23 mouse cellular contexts compared by ENCODE assay signal in the genomic region with DNA sequence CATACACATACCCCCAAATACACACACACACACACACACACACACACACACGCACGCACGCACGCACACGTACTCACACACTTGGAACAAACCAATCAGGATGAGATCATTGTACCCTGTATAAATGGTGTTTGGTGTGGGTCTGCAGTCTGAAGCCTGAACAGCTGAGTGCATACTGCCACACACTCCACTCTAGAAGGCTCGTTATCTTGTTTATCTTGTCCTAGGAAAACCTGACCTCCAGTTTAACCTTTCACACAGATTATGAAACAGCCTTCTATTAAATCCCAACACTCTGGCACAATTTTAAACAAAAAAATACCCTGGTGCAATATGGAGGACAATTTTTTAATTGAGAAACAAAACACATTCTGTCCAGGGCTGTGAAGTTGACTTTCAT.
A peak's percentile ranks its signal among the peaks of the same experiment; 100 is the strongest.
DNase-seq lines count a peak whose midpoint lies in the region; ATAC-seq and TF ChIP-seq lines count a peak whose summit lies in the region.
"Had no signal": no experiment of that assay in that cellular context is flagged by ENCODE, and none has a peak within 500 bp of the region (broad histone marks: within the 10 kb centered on the region; RNA-seq: fewer than 3 reads in every experiment).

No protein-coding gene starts in this region.

- no peak overlapping the region for H3K4me2 ChIP-seq in liver, embryonic 15.5 days
- no peak overlapping the region for H3K4me2 ChIP-seq in neural tube, embryonic 13.5 days
- H3K4me2 ChIP-seq: embryonic facial prominence, embryonic 15.5 days; heart, embryonic 13.5 days; midbrain, embryonic 12.5 days had no signal

- H3K27me3 ChIP-seq in kidney, adult 2 months (replicated peaks; ENCODE audit: control insufficient read depth, insufficient read depth, low read length) = no peaks in the 10 kb centered on the region
- H3K27me3 ChIP-seq in liver, embryonic 15.5 days = no peaks in the 10 kb centered on the region
- H3K27me3 ChIP-seq in neural tube, embryonic 13.5 days = no peaks in the 10 kb centered on the region
- H3K27me3 ChIP-seq: embryonic facial prominence, embryonic 15.5 days; heart, embryonic 13.5 days; midbrain, embryonic 12.5 days had no signal

- H3K36me3 ChIP-seq in kidney, adult 2 months (ENCODE audit: control insufficient read depth, insufficient read depth, low read length) = no peaks in the 10 kb centered on the region
- no peaks in the 10 kb centered on the region for H3K36me3 ChIP-seq in liver, embryonic 15.5 days (replicated peaks)
- no peaks in the 10 kb centered on the region for H3K36me3 ChIP-seq in neural tube, embryonic 13.5 days
- H3K36me3 ChIP-seq: embryonic facial prominence, embryonic 15.5 days; heart, embryonic 13.5 days; midbrain, embryonic 12.5 days had no signal

- no peak overlapping the region for H3K27ac ChIP-seq in kidney, adult 2 months (ENCODE audit: insufficient read depth, low read depth, low read length)
- H3K27ac ChIP-seq in liver, embryonic 15.5 days (replicated peaks) = no peak overlapping the region
- H3K27ac ChIP-seq in neural tube, embryonic 13.5 days (replicated peaks) = no peak overlapping the region
- H3K27ac ChIP-seq: embryonic facial prominence, embryonic 15.5 days; heart, adult 2 months; heart, embryonic 13.5 days; hindbrain, postnatal 0 days; midbrain, embryonic 12.5 days had no signal

- H3K9me3 ChIP-seq in liver, embryonic 15.5 days (replicated peaks) = no peaks in the 10 kb centered on the region
- no peaks in the 10 kb centered on the region for H3K9me3 ChIP-seq in neural tube, embryonic 13.5 days
- H3K9me3 ChIP-seq: embryonic facial prominence, embryonic 15.5 days; heart, embryonic 13.5 days; midbrain, embryonic 12.5 days had no signal

- DNase-seq in kidney, adult 2 months = peak; percentile 2
- DNase-seq in kidney, adult 9 months = no peak
- no peak for DNase-seq in liver
- DNase-seq in neural tube, embryonic 10.5 days (ENCODE audit: extremely low spot score, low spot score) = no peak
- DNase-seq in yolk sac, embryonic 10.5 days (ENCODE audit: low spot score) = peak; percentile 29
- DNase-seq in right cerebral cortex, adult 2 months (ENCODE audit: low spot score in 2 of 2) = no peak
- DNase-seq: adrenal gland, adult 8-10 months; cerebellum, adult 18-20 months; cerebellum, postnatal 14 days; embryo, embryonic 11 days; gastrocnemius, postnatal 25 days; heart, adult 2 months; heart, postnatal 14 days; kidney, adult 11 months; retina, postnatal 1 day; thymus, postnatal 14 days had no signal

- peak; percentile 18; the same call in 1 of the 2 replicates for ATAC-seq in liver, embryonic 15.5 days (ENCODE audit: insufficient read depth)
- ATAC-seq in neural tube, embryonic 13.5 days (ENCODE audit: low read depth) = peak; percentile 8; the same call in 1 of the 2 replicates
- ATAC-seq: activated CD4-positive, CD25-positive, alpha-beta regulatory T cell, adult 4 months; hindbrain, postnatal 0 days had no signal

- TF ChIP-seq POLR2A in kidney, adult 2 months (IDR thresholded peaks at IDR 0.05; ENCODE audit: low read depth, low read length) = no peak

- H3K4me3 ChIP-seq in kidney, adult 2 months (ENCODE audit: insufficient read depth, low read depth, low read length) = no peak overlapping the region
- no peak overlapping the region for H3K4me3 ChIP-seq in liver, embryonic 15.5 days (replicated peaks)
- no peak overlapping the region for H3K4me3 ChIP-seq in neural tube, embryonic 13.5 days
- H3K4me3 ChIP-seq: embryonic facial prominence, embryonic 15.5 days; heart, adult 2 months; heart, embryonic 13.5 days; midbrain, embryonic 12.5 days had no signal

- WGBS in kidney, adult 2 months = 83% methylated on average over 6 of the region's 6 CpGs
- 70% methylated on average over 6 of the region's 6 CpGs for WGBS in liver, embryonic 15.5 days (ENCODE audit: insufficient replicate concordance)
- WGBS in neural tube, embryonic 13.5 days = 80% methylated on average over 6 of the region's 6 CpGs

- no peak for TF ChIP-seq CTCF in kidney, adult 2 months (conservative IDR thresholded peaks at IDR 0.05; ENCODE audit: insufficient read depth, insufficient read length, low read depth, low read length)

- H3K9ac ChIP-seq in liver, embryonic 15.5 days = no peak overlapping the region
- no peak overlapping the region for H3K9ac ChIP-seq in neural tube, embryonic 13.5 days
- H3K9ac ChIP-seq: embryonic facial prominence, embryonic 15.5 days; heart, embryonic 13.5 days; midbrain, embryonic 12.5 days had no signal

- no peaks in the 10 kb centered on the region for H3K4me1 ChIP-seq in kidney, adult 2 months (ENCODE audit: control insufficient read depth, insufficient read depth, low read length)
- H3K4me1 ChIP-seq in liver, embryonic 15.5 days (replicated peaks) = no peaks in the 10 kb centered on the region
- peaks cover 16% of the 10 kb centered on the region for H3K4me1 ChIP-seq in neural tube, embryonic 13.5 days (replicated peaks)
- H3K4me1 ChIP-seq: midbrain, embryonic 12.5 days had no signal

Comparison
In these comparisons a context has a peak if more than half of its experiments do, and no peak if none do; other contexts are left out.
1. DNase-seq: peak in kidney, adult 2 months (single experiment) and yolk sac, embryonic 10.5 days (single experiment); none in kidney, adult 9 months (single experiment), liver (single experiment), neural tube, embryonic 10.5 days (single experiment) and right cerebral cortex, adult 2 months (0 of 2).